Mouse (Mus musculus): ENCODE measurements at regions not wholly inside any gene's neighbourhood (a gene's known extent, or its start where the extent isn't known, plus 50 kb on each side); places are given as distances from the start of the nearest gene placed in this dataset.

DNA sequence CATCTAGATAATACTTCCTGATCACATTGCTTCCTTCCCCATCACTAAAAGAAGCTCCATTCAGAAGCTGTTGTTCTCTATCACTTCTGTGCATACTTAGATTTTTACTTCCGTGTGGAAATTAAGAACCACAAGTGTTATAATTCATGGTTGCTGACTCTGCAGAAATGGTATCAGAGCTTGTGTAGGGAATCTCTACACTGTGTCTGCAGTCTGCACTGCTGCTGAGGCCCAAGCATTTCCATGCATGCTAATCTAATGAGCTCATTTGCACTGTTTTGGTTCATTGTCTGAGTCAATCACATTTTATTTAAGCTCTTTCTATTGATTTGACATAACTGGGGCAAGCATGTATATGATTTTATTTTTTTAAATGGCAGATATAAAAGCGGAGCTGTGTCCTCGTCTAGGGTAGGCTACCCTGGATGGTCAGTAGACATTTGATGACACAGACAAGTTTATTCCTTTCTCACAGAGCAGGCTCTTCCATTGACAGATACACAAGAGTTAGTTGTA is 435.0 kb downstream of the Olfm4 start:
- ATAC-seq (ENCODE audit: insufficient number of reproducible peaks, low FRiP score, low TSS enrichment), result no peak

GRCm38 (mm10) chr14:80443820-80444219 is 459.9 kb downstream of the Olfm4 start:
- ATAC-seq (ENCODE audit: insufficient number of reproducible peaks, low FRiP score, low TSS enrichment), result no peak

DNA sequence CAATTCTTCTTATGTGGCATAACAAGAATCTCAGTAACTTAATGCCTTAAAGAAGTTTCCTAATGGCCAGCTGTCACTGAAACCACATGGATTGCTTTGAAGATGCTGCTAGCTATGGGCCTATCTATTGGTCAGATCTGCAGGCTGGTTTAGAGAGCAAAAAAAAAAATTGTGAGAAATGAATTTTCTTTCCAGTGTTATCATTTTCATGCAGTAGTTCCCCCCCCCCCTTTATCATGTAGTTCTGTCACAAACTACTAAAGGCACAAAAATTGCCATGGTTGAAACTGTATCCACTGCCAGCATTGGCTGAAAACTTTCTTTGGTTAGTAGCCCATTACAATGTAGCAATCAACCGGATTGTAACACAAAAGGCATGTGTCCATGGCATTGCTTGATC is 487.6 kb downstream of the Olfm4 start:
- ATAC-seq (ENCODE audit: insufficient number of reproducible peaks, low FRiP score, low TSS enrichment), result no peak

DNA sequence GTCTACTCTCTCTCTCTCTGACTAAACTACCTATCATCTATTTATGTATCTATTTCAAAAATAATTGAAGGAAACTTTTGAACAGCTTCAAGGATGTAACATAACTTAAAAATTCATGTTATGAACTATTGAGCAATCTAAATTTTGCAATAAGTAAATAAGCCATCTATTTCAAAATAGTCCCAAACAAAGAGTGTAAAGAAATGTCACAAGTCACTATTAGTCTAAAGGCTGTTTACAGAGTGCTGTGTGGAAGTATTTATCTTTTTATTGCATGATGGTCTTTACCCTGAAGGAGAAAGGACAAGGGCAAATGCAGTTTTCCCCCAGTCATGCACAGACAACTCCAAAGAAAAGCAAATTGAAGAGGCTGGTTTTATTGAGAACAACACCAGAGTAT is 496.0 kb downstream of the Olfm4 start:
- ATAC-seq (ENCODE audit: insufficient number of reproducible peaks, low FRiP score, low TSS enrichment), result no peak

- no peak for ATAC-seq (ENCODE audit: insufficient number of reproducible peaks, low FRiP score, low TSS enrichment)
These were observed 498.9 kb downstream of the Olfm4 start for GRCm38 (mm10) chr14:80482771-80483170.

GRCm38 (mm10) chr14:80484256-80484655 is 500.4 kb downstream of the Olfm4 start:
- no peak for ATAC-seq (ENCODE audit: insufficient number of reproducible peaks, low FRiP score, low TSS enrichment)

DNA sequence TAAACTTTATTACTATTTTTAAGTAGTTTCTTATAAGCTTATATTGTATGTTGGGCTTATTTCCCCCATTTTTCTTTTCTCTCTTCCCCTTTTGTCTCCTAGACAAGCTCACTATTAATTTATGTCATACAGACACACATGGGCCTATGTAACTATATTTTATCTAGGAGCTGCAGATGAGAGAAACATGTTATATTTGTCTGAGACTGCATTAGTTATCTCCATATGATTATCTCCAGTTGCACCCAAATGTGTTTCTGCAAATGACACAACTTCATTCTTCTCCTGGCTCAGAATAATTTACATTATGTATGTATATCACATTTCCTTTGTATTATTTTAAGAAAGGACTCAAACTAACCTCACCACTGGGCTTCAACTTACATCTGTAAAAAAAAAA is 501.3 kb downstream of the Olfm4 start:
- no peak for ATAC-seq (ENCODE audit: insufficient number of reproducible peaks, low FRiP score, low TSS enrichment)

DNA sequence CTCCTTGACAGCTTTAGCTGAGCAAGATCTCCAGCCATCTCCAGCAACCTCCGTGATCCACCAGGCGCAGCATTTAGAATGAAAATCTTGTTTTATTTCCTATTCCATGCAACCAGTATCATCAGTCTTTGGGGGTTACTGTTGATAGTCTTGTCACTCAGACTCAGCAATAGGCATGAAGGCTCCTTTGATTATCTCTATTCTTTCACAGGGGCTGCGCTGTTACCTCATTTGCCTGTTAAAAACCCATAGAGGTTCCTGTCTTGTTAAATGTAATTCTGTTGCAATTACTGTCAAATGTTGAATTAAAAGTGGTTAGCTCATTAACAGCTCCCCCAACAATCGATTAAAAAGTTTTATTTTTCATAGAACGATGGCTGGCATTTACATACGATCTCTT is 502.7 kb downstream of the Olfm4 start:
- ATAC-seq (ENCODE audit: insufficient number of reproducible peaks, low FRiP score, low TSS enrichment), result no peak

DNA sequence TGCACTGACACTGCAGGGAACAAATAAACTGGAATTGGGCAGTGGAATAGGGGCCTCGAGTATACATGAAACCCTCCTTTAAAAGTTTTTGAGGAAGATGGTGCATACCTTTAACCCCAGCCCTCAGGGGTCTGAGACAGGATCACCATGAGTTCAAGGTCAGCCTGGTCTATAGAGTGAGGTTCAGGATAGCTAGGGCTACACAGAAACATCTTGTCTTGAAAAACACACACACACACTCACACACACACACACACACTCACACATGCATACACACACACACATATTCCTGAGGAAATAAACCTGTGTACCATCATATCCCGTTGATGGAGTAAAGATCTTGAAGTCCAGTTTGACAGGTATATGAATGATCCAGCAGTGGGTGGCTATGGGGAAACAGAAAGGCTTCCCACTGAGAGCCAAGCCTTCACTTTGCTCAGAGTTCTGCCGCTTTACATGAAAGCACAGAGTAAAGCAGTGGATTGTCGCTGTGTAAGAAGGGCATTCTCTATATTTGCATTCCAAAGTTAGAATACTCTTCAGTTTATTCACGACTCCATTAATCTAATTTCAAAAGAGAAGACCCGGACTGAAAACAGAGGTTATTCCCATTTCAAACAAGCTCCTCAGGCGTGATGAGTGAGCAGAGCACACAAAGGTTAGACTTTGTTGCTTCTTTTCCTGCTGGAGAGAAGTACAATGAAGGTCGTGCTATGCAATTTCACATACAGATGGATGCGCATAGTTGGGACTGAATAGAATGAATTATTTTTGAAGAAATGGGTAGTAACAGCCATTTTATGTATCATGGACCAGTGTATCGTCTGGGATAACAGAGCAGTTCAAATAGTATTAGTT is 508.4 kb downstream of the Olfm4 start:
- ATAC-seq (ENCODE audit: insufficient number of reproducible peaks, low FRiP score, low TSS enrichment), result no peak

- no peak for ATAC-seq (ENCODE audit: insufficient number of reproducible peaks, low FRiP score, low TSS enrichment)
These were observed 509.0 kb downstream of the Olfm4 start for GRCm38 (mm10) chr14:80492901-80493279.

DNA sequence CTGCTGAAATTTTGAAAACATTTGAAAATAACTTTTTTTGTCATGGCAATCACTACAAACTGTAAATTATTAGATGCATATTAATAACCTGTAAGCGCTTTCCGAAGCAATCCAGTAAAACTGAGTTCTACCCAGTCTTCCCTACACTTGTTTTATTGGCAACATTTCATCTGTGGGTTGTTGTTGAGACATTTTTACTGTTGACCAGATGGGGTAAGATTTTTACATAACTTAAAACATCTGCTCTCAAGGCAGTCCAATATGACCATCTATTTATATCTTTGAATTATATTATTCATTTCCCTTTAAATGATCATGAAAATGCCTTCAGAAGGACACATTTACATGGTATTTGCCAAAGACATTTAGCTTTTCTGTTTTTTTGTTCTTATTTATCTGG is 520.5 kb downstream of the Olfm4 start:
- ATAC-seq (ENCODE audit: insufficient number of reproducible peaks, low FRiP score, low TSS enrichment), result no peak

GRCm38 (mm10) chr14:80516626-80517025 is 532.7 kb downstream of the Olfm4 start:
- ATAC-seq (ENCODE audit: insufficient number of reproducible peaks, low FRiP score, low TSS enrichment), result peak; percentile 18; the same call in 1 of the 2 replicates

- no peak for ATAC-seq (ENCODE audit: insufficient number of reproducible peaks, low FRiP score, low TSS enrichment)
These were observed 537.3 kb downstream of the Olfm4 start for GRCm38 (mm10) chr14:80521216-80521615.

- peak; percentile 83 for ATAC-seq (ENCODE audit: insufficient number of reproducible peaks, low FRiP score, low TSS enrichment)
These were observed 537.8 kb downstream of the Olfm4 start for GRCm38 (mm10) chr14:80521631-80522030.

GRCm38 (mm10) chr14:80522536-80522935 is 538.7 kb downstream of the Olfm4 start:
- ATAC-seq (ENCODE audit: insufficient number of reproducible peaks, low FRiP score, low TSS enrichment), result no peak

DNA sequence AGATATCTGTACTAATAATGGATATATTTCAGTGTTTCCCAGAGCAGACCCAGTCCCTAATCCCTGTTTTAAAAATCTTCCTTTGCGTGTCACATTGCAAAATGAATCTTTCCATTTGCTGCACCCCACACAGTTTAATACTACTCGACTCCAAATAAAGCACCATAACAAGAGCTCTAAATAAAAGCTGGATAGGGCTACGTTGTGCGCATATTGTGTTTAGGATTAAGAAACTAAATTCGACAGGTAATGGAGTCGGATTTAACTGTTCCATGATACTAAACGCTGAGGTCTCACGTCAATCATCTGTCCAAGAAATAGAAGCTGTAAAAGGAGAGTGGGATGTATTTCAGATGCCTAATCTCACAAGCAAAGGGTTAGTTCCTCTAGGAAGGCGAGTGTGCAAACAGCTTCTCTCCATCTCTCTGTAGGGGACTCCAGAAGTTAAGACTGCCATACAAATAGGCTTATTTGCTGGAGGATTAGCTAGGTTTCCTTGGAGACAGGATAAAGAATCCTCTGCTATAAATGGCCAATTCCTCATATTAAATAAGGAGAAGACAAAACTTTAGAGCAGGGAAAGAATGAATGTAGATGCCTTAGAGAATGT is 544.6 kb downstream of the Olfm4 start:
- no peak for ATAC-seq (ENCODE audit: insufficient number of reproducible peaks, low FRiP score, low TSS enrichment)

- ATAC-seq (ENCODE audit: insufficient number of reproducible peaks, low FRiP score, low TSS enrichment), result no peak
These were observed 552.3 kb downstream of the Olfm4 start for GRCm38 (mm10) chr14:80536044-80536745.

DNA sequence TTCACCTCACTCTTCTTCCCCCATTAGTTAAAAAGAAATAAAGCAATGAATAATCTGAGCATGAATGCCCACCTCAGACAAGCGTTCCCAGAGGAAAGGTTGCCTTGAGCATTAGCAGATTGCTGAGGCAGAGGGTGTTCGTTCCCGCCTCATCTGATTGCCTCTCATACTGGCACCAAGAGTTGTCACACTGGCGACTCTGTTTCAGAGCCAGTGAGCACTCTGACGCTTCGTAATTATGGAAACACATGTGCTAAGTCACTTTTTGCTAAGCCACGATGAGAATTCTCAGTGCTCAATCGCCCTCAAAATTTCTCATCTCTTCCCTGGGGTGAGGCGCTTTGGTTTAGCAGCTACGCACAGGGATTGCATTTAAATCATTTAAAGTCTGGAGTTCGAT is 576.1 kb downstream of the Olfm4 start:
- ATAC-seq (ENCODE audit: insufficient number of reproducible peaks, low FRiP score, low TSS enrichment), result no peak
